Mouse (Mus musculus) gastrocnemius, adult 8-10 months (tissue): Measurements from ENCODE around the gene Tmem132c. TPM values are rescaled to one million over a fixed set of nuclear protein-coding genes. Genes with fewer than 3 reads are reported as not detected.

Experiments used
- DNase-seq, 2 experiments: peaks; one replicate each; pipeline ENCODE4 v3.0.0; 2022; ENCODE audit warnings: low spot score in 2 of 2
- total RNA-seq, 4 experiments: library from RNA; stranded (reverse); gene quantifications; 2 replicates each; pipeline ENCODE4 v1.2.4; 2022

Gene Tmem132c
- total RNA-seq, 4 experiments from 2014 or later, result 0.10 to 0.22 (median 0.21) TPM; not detected in 1

DNA sequence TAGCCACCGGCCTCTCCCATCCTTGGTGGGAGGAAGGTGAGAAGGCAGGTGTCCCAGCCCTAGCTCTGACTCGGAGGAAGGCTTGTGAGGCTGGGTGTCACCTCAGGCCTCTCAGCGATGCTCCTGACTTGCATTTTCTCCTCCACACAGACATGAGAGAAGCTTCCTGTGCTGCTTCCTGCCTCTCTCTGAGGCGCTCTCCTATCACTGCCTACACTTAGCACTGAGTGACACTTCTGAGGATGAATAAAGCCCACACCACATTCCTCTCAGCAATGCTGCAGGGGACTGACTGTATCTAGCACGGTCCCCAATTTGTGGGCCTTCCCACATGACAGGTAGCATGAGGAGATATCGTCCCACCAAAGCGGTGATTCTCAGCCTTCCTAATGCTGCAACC, 355.3 kb downstream of the Tmem132c start:
- DNase-seq, result no peak

DNA sequence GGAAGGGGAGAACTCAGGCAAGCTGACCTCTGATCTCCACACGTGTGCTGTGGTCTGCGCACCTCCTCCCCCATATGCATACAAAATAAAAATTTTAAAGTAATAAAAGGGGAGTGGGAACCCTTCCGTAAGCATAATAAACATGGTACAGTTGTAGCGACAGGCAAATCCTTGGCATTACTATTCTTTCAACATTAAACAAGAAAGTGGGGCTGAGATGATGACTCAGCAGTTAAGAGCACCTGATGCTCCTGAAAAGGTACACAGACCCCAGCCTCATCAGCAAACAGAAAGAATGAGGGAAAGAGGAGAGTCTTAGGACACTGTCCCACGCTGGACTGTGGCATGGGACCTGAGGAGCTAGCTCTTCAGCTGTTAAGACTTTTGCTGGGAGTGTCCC, 361.4 kb downstream of the Tmem132c start:
- DNase-seq, result no peak

GRCm38 (mm10) chr5:127607507-127607906, 365.9 kb downstream of the Tmem132c start:
- no peak for DNase-seq

- no peak for DNase-seq
These were observed 367.6 kb downstream of the Tmem132c start for GRCm38 (mm10) chr5:127609191-127609714.

DNA sequence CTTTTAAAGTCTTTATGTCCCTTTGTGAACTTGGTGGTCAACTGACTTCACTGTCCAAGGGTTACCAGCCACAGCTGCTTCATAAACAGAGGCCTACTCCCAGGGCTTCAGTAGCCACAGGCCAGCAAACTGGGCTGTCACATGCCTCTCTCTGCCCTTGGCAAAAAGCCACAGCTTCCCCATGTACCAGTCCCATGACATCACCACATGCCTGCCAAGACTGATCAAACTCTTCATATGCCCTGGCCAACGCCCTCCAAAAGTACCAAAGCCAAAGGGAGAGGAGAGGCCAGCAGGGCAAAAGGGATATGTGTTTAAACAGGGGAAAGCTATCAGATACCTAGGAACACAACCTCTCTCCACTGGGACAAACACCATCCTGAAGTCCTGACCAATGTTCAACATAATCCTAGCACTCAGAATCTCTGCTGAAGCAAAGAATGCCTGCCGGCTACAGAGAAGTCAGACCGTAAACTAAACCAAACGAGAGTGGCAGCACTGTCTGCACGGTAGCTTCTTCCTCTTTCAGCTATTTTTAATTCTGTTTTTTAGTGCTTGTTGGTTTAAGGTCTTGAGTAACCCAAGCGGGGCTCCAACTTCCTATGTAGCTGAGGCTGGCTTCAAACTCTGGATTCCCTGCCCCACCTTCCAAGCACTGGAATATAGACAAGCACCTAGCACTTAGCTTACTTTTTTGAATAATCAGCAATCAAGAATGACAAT, 369.3 kb downstream of the Tmem132c start:
- DNase-seq, result peak; percentile 59

- no peak for DNase-seq
These were observed 370.3 kb downstream of the Tmem132c start for GRCm38 (mm10) chr5:127611881-127612280.

DNA sequence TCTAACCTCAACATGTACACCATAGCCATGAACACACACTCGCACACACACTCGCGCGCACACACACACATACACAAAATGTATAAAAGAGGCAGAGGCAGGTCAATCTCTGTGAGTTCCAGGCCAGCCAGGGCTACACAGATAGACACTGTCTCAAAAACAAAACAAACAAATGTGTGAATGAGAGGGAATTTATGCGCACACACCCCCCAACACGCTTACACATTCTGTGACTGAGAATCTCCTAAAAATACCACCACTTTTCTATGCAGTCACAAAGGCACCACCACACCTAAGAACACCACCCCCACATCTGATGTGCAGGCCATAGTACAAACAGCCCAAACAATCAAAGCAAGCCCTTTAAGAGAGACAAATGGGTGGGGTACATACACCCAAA, 370.8 kb downstream of the Tmem132c start:
- no peak for DNase-seq
